Mouse (Mus musculus): ENCODE measurements at regions not wholly inside any gene's neighbourhood (a gene's known extent, or its start where the extent isn't known, plus 50 kb on each side); places are given as distances from the start of the nearest gene placed in this dataset.

DNA sequence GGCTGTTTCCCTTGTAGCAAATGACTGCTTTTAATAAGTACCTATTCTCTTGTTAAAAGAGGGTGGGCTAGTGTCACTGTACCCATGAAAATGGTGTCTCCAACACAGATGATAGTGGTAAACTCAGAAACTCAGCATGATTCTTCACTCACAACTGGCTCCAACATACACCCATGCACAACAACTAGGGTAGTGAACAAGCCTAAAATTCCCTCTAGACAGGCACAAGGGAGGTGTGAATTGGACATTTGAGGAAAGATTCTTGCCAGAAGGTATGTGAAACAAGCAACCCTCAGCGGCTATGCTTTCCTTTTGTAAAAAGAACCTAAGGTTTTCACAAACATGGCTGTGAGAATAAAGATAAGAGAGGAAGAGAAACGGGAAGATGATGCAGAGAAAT is 579.0 kb upstream of the Fam92a start:
- no peak for TF ChIP-seq CTCF (conservative IDR thresholded peaks at IDR 0.05 in 1 of 2, IDR thresholded peaks at IDR 0.05 in 1 of 2; ENCODE audit: low read depth in 2 of 2, low read length in 2 of 2)
- no peak for TF ChIP-seq POLR2A (IDR thresholded peaks at IDR 0.05; ENCODE audit: low read depth, low read length)
- no peak for TF ChIP-seq ZKSCAN1 (IDR thresholded peaks at IDR 0.05; ENCODE audit: borderline replicate concordance, low read depth, low read length)
- no peak for TF ChIP-seq EP300 (IDR thresholded peaks at IDR 0.05; ENCODE audit: low read length)
- TF ChIP-seq ZC3H11A (IDR thresholded peaks at IDR 0.05; ENCODE audit: low read depth, low read length), result no peak
- no peak for TF ChIP-seq USF1 (IDR thresholded peaks at IDR 0.05; ENCODE audit: low read depth, low read length)
- TF ChIP-seq ELF1 (IDR thresholded peaks at IDR 0.05; ENCODE audit: low read depth, low read length), result no peak
- TF ChIP-seq KAT2A (IDR thresholded peaks at IDR 0.05; ENCODE audit: insufficient replicate concordance, low read length), result no peak
